Mouse (Mus musculus) liver, postnatal 0 days (tissue): ENCODE measurements at regions not wholly inside any gene's neighbourhood (a gene's known extent, or its start where the extent isn't known, plus 50 kb on each side); places are given as distances from the start of the nearest gene placed in this dataset.

Experiments used
- ATAC-seq: fragments of 200-750 bp; cut with Nextera tagmentation; 2 replicates; pipeline ENCODE4 v1.8.0; 2017; ENCODE audit warnings: mild to moderate bottlenecking, moderate library complexity
- DNase-seq: peaks from one replicate; pipeline ENCODE4 v3.0.0-alpha.2; 2016
- H3K27ac ChIP-seq: fragments of 300-500 bp; sonication (generic); 2 replicates; pipeline ENCODE4 v1.5.1; 2014; ENCODE audit warnings: antibody characterized with exemption, moderate library complexity, mild to moderate bottlenecking, low read depth
- H3K27me3 ChIP-seq: fragments of 300-500 bp; sonication (generic); 2 replicates; pipeline ENCODE4 v1.6.1; 2014; ENCODE audit warnings: low read length, control low read depth, mixed read lengths; ENCODE audit not compliant: insufficient read depth
- H3K36me3 ChIP-seq: fragments of 300-500 bp; sonication (generic); replicated peaks from 2 replicates; pipeline ENCODE4 v1.6.1; 2014; ENCODE audit warnings: mild to moderate bottlenecking, control low read depth, low read length, moderate library complexity, mixed read lengths; ENCODE audit not compliant: insufficient read depth
- H3K4me1 ChIP-seq: fragments of 300-500 bp; sonication (generic); 2 replicates; pipeline ENCODE4 v1.6.1; 2014; ENCODE audit warnings: antibody characterized with exemption, mild to moderate bottlenecking, control low read depth; ENCODE audit not compliant: insufficient read depth
- H3K4me2 ChIP-seq: fragments of 300-500 bp; sonication (generic); 2 replicates; pipeline ENCODE4 v1.6.1; 2014; ENCODE audit warnings: low read depth, mild to moderate bottlenecking, low read length, moderate library complexity, mixed read lengths
- H3K4me3 ChIP-seq: fragments of 300-500 bp; sonication (generic); 2 replicates; pipeline ENCODE4 v1.5.1; 2014; ENCODE audit warnings: low read depth, low read length
- H3K9ac ChIP-seq: fragments of 300-500 bp; sonication (generic); replicated peaks from 2 replicates; pipeline ENCODE4 v1.6.1; 2014; ENCODE audit warnings: mild to moderate bottlenecking, moderate library complexity
- H3K9me3 ChIP-seq: fragments of 300-500 bp; sonication (generic); 2 replicates; pipeline ENCODE4 v1.6.1; 2016; ENCODE audit warnings: mild to moderate bottlenecking, control low read depth, low read length, mixed read lengths
- CTCF ChIP-seq: sonication (generic); IDR thresholded peaks from 2 replicates; pipeline ENCODE4 v1.5.1; 2016; ENCODE audit warnings: antibody characterized with exemption, low read depth
- EP300 ChIP-seq: IDR thresholded peaks from 2 replicates; pipeline ENCODE4 v1.6.1; 2016; ENCODE audit warnings: antibody characterized with exemption, low read depth, mild to moderate bottlenecking
- WGBS: fragments of 180-500 bp; shearing (Covaris S2); extraction: QIAGEN DNeasy Blood & Tissue Kit; methylation state at CpG from one replicate; pipeline ENCODE4 v1.1.7; 2014; ENCODE audit not compliant: insufficient replicate concordance; 5-methylcytosine and 5-hydroxymethylcytosine counted together

DNA sequence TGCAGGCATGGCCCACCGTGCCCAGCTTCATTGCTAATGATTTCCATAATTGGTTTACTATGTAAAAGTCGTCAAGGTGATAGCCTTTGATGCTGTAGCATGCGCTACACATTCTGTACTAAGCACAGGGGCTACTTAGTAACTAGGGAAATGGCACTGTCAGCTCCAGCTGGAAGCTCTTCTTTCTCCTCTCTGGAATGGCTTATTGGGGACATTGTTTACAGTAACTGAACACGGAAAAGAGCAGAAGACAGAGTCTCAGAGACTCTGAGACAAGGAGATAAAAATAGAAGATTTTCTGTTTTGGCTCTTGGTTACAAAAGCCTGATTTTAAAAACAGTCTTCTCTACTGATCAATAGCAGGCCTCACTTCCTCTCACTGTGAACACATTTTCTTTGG, 178.3 kb downstream of the Ktn1 start:
- Histone ChIP-seq H3K4me2 (no peak overlapping the region), H3K36me3 (no peaks in the 10 kb centered on the region), H3K4me3 (no peak overlapping the region), H3K27me3 (no peaks in the 10 kb centered on the region), H3K4me1 (peaks cover 4% of the 10 kb centered on the region; the same call in 1 of the 2 replicates), H3K9ac (no peak overlapping the region), H3K27ac (no peak overlapping the region), H3K9me3 (no peaks in the 10 kb centered on the region)
- DNase-seq: no peak
- TF ChIP-seq CTCF (no peak), EP300 (no peak)
- 65% methylated on average over 4 of the region's 4 CpGs for whole genome bisulfite sequencing
- no peak for ATAC-seq

DNA sequence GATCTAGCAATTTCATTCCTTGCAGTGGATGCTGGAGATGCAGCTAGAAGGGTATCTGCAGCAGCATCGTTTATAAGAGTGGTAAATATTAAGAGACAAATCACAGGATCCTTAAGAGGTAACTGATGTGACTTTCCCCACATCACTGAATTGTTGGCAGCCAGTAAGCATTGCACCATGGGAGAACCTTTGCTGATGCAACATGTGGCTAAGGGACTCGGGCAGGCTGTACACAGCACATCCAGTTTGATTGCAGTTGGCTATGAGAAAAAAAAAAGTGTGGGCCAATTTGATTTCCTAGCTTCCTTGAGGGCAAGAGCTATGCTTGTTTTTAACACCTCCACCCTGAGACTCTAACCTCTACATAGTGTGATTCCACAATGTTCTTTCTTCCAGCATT, 179.4 kb downstream of the Ktn1 start:
- DNase-seq (peak; percentile 23), ATAC-seq (peak; percentile 60; the same call in 1 of the 2 replicates)
- Histone ChIP-seq H3K4me2 (no peak overlapping the region), H3K4me3 (no peak overlapping the region), H3K9me3 (no peaks in the 10 kb centered on the region), H3K27ac (no peak overlapping the region), H3K27me3 (no peaks in the 10 kb centered on the region), H3K36me3 (no peaks in the 10 kb centered on the region), H3K9ac (no peak overlapping the region), H3K4me1 (peaks cover 4% of the 10 kb centered on the region; the same call in 1 of the 2 replicates)
- WGBS: 68% methylated on average over 2 of the region's 2 CpGs
- TF ChIP-seq CTCF (no peak), EP300 (no peak)

DNA sequence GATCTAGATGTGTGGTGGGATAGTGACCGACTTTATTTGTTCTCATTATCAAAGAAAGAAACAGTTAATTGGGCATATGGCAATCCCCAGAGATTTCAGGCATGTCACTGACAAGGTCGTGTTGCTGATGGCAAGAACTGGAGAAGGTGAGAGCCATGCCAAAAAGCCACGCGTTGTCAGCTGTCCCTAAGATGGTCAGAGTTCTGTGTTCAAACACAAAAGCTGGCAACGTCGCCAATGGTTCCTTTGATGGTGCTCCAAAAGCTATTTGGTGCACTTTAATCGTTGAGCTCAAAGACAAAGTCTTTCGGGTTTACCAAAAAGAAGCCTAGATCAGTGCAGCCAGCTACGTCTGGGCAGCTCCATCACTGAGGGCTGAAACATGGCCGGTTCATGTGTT, 185.4 kb downstream of the Ktn1 start:
- H3K9me3 ChIP-seq: no peaks in the 10 kb centered on the region
- no peaks in the 10 kb centered on the region for H3K27me3 ChIP-seq
- ATAC-seq: no peak
- H3K9ac ChIP-seq: no peak overlapping the region
- TF ChIP-seq EP300 (no peak), CTCF (no peak)
- WGBS: 76% methylated on average over 10 of the region's 10 CpGs
- no peaks in the 10 kb centered on the region for H3K4me1 ChIP-seq
- H3K4me3 ChIP-seq: no peak overlapping the region
- no peak overlapping the region for H3K27ac ChIP-seq
- no peak for DNase-seq
- H3K36me3 ChIP-seq: no peaks in the 10 kb centered on the region
- no peak overlapping the region for H3K4me2 ChIP-seq

DNA sequence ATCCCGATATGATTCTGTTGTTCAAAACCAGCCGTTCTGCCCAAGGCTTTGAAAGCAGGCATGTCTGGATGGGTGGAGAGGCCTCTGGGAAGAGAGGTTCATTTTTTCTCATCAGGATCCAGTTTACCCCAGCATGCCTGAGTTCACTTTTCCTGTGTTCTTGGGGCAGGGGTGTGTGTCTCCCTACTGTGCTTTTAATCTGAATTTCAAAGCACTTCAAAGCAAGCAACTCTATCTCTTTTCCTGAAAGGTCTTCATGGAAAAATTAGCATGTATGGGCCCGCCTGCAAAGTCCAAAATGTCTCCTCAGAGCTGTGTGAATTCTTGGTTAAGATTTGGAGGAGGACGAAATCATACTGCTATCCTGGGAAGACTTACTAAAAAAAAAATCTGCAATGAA, 187.2 kb downstream of the Ktn1 start:
- H3K27me3 ChIP-seq: no peaks in the 10 kb centered on the region
- H3K4me3 ChIP-seq: no peak overlapping the region
- no peak for DNase-seq
- no peaks in the 10 kb centered on the region for H3K4me1 ChIP-seq
- no peak overlapping the region for H3K4me2 ChIP-seq
- H3K36me3 ChIP-seq: no peaks in the 10 kb centered on the region
- no peak overlapping the region for H3K27ac ChIP-seq
- no peak for TF ChIP-seq EP300
- no peak for TF ChIP-seq CTCF
- no peaks in the 10 kb centered on the region for H3K9me3 ChIP-seq
- H3K9ac ChIP-seq: no peak overlapping the region
- no peak for ATAC-seq
- 68% methylated on average over 4 of the region's 4 CpGs for WGBS

DNA sequence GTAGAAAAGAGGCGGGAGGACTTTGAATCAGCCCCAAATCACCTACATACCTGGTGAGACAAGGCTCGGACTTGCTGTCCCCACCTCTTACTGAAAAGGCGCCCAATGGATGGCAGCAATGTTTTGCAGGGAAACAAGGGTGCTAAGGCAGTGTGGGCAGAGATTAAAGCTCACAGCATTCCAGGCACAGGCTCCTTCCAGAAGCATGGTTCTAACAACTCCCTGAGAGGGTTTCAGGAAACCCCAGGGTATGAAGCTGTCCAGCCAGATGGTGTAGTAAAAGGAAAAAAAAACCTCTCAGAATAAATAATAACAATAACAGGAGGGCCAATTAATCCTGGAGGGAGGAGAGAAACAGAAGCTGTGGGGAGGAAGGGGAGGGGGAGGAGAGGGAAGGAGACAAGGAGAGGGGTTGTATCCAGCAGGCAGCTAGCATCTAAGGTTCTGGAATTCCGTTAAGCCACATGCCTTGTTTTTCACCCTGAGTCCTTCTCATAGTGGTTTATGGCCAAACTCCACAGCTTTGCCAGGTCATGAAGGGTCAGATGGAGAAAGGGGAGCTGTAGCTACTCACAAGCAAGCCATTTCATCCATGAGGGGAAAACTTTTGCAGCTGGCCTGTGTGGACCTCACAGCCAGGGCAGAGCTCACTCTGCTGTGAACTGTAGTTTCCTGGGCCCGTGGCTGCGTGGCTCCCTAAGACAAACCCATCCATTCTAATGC, 191.4 kb downstream of the Ktn1 start:
- H3K4me3 ChIP-seq: no peak overlapping the region
- ATAC-seq (no peak), DNase-seq (no peak)
- no peak overlapping the region for H3K27ac ChIP-seq
- H3K27me3 ChIP-seq: no peaks in the 10 kb centered on the region
- H3K4me1 ChIP-seq: no peaks in the 10 kb centered on the region
- TF ChIP-seq CTCF (no peak), EP300 (no peak)
- no peak overlapping the region for H3K4me2 ChIP-seq
- no peaks in the 10 kb centered on the region for H3K9me3 ChIP-seq
- WGBS: 61% methylated on average over 6 of the region's 6 CpGs
- H3K36me3 ChIP-seq: no peaks in the 10 kb centered on the region
- H3K9ac ChIP-seq: no peak overlapping the region

DNA sequence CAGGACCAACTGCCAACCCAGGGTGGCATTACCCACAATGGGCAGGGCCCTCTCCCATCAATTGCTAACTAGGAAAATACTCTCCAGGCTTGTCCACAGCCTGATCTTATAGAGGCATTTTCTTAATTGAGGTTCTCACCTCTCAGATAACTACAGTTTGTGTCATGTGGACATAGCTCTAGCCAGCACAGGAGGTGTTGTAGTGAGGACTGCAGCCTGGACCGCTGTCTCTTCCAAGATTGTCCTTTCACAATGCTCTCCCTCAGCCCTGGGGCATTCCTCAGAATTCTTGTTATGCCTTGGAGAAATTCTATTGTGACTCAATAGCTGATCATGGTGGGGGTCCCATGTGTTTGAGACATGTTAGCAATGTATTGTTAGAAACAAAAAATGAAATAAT, 196.1 kb downstream of the Ktn1 start:
- ATAC-seq: no peak
- Histone ChIP-seq H3K27me3 (no peaks in the 10 kb centered on the region), H3K36me3 (no peaks in the 10 kb centered on the region), H3K9ac (no peak overlapping the region), H3K4me2 (no peak overlapping the region), H3K9me3 (no peaks in the 10 kb centered on the region), H3K4me1 (no peaks in the 10 kb centered on the region), H3K27ac (no peak overlapping the region), H3K4me3 (no peak overlapping the region)
- TF ChIP-seq CTCF: no peak
- no peak for TF ChIP-seq EP300
- whole genome bisulfite sequencing: 74% methylated on average over 1 of the region's 1 CpGs
- DNase-seq: no peak

DNA sequence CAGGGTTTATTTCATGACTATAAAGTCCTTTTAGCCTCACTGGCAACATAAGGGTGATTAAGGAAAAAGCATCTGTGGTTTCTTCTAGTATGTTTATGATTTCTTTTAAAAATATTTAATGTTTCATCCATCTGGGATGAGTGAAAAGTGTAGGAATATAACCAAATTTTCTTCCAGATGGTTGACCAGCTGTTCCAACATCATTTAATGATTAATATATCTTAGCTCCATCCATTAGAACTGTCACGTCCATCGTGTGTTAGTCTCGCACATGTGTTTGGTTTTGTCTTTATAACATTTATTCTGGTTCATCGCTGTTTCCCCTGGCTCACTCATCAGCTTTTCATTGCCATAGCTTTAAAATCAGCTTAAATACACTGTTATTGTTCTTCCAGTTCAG, 200.6 kb downstream of the Ktn1 start:
- Histone ChIP-seq H3K36me3 (no peaks in the 10 kb centered on the region), H3K9ac (no peak overlapping the region), H3K4me2 (no peak overlapping the region), H3K4me1 (no peaks in the 10 kb centered on the region), H3K4me3 (no peak overlapping the region), H3K27ac (no peak overlapping the region), H3K27me3 (no peaks in the 10 kb centered on the region), H3K9me3 (no peaks in the 10 kb centered on the region)
- whole genome bisulfite sequencing: 81% methylated on average over 4 of the region's 4 CpGs
- TF ChIP-seq CTCF (no peak), EP300 (no peak)
- ATAC-seq (no peak), DNase-seq (no peak)
